ENCODE assay signal across 8 mouse cellular contexts in the genomic region with DNA sequence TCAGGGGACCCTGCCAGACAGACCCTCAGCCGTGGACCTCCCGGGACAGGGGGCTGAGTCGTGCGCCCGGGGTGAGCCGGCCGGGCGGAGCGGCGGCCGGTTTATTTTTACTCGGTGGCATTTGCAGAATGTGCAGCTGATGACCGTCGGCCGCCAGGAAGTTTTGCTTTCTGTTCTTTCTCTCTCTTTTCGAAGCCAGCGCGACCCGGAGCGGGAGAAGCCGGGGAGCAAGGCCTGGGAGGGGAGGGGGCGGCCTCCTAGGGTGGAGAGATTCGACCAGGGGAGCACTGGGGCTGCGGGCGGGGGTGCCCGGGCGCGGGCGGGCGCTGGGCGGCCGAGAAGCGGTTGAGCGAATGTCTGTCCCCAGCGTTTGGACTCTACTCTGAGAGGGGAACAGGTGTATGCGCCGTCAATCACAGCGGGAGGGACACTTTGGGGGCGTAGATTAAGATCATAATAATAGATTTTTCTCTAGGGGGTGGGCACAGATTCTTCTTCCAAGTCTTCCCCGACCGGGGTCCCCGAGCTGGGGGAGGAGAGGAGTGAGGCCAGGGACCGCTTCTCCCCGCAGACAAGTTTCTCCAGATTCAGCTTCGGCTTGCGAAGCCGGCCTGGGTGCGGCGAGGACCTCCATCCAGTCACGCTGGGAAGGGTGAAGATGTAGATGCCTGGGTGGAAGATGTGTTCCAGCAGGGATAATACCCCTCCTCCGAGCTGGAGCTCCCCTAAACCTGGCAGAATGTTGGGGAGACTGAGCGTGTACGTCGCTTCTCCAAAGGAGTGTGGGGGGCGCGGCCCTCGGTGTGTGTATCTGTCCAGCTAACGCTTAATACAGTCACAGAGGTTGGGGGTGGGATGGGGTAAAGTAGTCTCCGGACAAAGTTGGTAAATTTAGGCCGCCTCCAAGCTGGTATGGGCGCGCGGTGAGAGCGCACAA. TPM values are rescaled to one million over a fixed set of nuclear protein-coding genes. Genes with fewer than 3 reads are reported as not detected.
DNase-seq lines count a peak whose midpoint lies in the region; ATAC-seq and TF ChIP-seq lines count a peak whose summit lies in the region.

No protein-coding gene starts in this region.

- H3K4me2 ChIP-seq in midbrain, embryonic 15.5 days, result peak overlapping the region; percentile 99

- no peak for TF ChIP-seq POLR2A in bone marrow macrophage, adult 2 months (IDR thresholded peaks at IDR 0.05; ENCODE audit: borderline replicate concordance, low read depth, low read length)

- H3K9me3 ChIP-seq in E14TG2a.4 (ENCODE audit: low read length), result no peaks in the 10 kb centered on the region
- no peaks in the 10 kb centered on the region for H3K9me3 ChIP-seq in heart, embryonic 10.5 days
- H3K9me3 ChIP-seq in midbrain, embryonic 15.5 days, result no peaks in the 10 kb centered on the region

- no peak overlapping the region for H3K27ac ChIP-seq in bone marrow macrophage, adult 2 months (ENCODE audit: insufficient read depth, low read depth, low read length)
- peak overlapping the region; percentile 90 for H3K27ac ChIP-seq in heart, embryonic 10.5 days
- no peak overlapping the region for H3K27ac ChIP-seq in midbrain, embryonic 15.5 days

- TF ChIP-seq CTCF in E14TG2a.4 (conservative IDR thresholded peaks at IDR 0.05; ENCODE audit: low read length), result no peak
- TF ChIP-seq CTCF in bone marrow macrophage, adult 2 months (IDR thresholded peaks at IDR 0.05; ENCODE audit: low read depth, low read length), result no peak

- no peak for DNase-seq in heart, embryonic 10.5 days (ENCODE audit: low spot score)
- DNase-seq in kidney, postnatal 14 days, result peak; percentile 40
- no peak for DNase-seq in ovary, postnatal 36 days (ENCODE audit: low spot score)
- DNase-seq in layer of hippocampus, adult 9-11 months, result no peak
- DNase-seq in spleen, adult 18-20 months, result no peak

- no peak for ATAC-seq in midbrain, embryonic 15.5 days (replicated peaks)

- H3K36me3 ChIP-seq in E14TG2a.4 (ENCODE audit: insufficient read depth, low read length), result no peaks in the 10 kb centered on the region
- no peaks in the 10 kb centered on the region for H3K36me3 ChIP-seq in heart, embryonic 10.5 days
- H3K36me3 ChIP-seq in midbrain, embryonic 15.5 days (replicated peaks), result no peaks in the 10 kb centered on the region

- peaks cover 33% of the 10 kb centered on the region for H3K4me1 ChIP-seq in E14TG2a.4 (replicated peaks; ENCODE audit: low read depth, low read length)
- no peaks in the 10 kb centered on the region for H3K4me1 ChIP-seq in bone marrow macrophage, adult 2 months (ENCODE audit: control insufficient read depth, insufficient read depth, low read length)
- H3K4me1 ChIP-seq in heart, embryonic 10.5 days, result peaks cover 71% of the 10 kb centered on the region
- peaks cover 56% of the 10 kb centered on the region for H3K4me1 ChIP-seq in midbrain, embryonic 15.5 days

- 0 out of 2 replicates have a peak overlapping the region, but pooled peaks have one; percentile 18 for H3K9ac ChIP-seq in midbrain, embryonic 15.5 days

- H3K27me3 ChIP-seq in E14TG2a.4 (ENCODE audit: insufficient read depth, low read length), result peaks cover 82% of the 10 kb centered on the region
- peaks cover 68% of the 10 kb centered on the region for H3K27me3 ChIP-seq in heart, embryonic 10.5 days (ENCODE audit: insufficient read depth, poor library complexity, severe bottlenecking)
- peaks cover 74% of the 10 kb centered on the region for H3K27me3 ChIP-seq in midbrain, embryonic 15.5 days (replicated peaks)

- under 1% methylated on average over 59 of the region's 64 CpGs for WGBS in heart, embryonic 10.5 days
- WGBS in midbrain, embryonic 15.5 days, result under 1% methylated on average over 63 of the region's 64 CpGs

- peak overlapping the region; percentile 90 for H3K4me3 ChIP-seq in E14TG2a.4 (replicated peaks; ENCODE audit: low read length)
- peak overlapping the region; percentile 20 for H3K4me3 ChIP-seq in bone marrow macrophage, adult 2 months (ENCODE audit: insufficient read depth, low read length)
- H3K4me3 ChIP-seq in heart, embryonic 10.5 days, result peak overlapping the region; percentile 92
- H3K4me3 ChIP-seq in midbrain, embryonic 15.5 days, result peak overlapping the region; percentile 59

RNA-seq across cellular contexts. Expression of gene Casz1, which starts 1.9 kb away (rescaled TPM):
- 1.0 and 1.3 TPM in 2 replicates for polyA plus RNA-seq in bone marrow macrophage, adult 2 months (2012; ENCODE audit: insufficient read depth, insufficient read length, missing spikeins)
- polyA plus RNA-seq in heart, embryonic 10.5 days (2016; fragmentation: Nextera tagmentation; extraction: Ambion mirVana), result 15.9 and 26.3 TPM in 2 replicates
- 2.8 and 2.9 TPM in 2 replicates for polyA plus RNA-seq in midbrain, embryonic 15.5 days (2015; fragmentation: Nextera tagmentation; extraction: Ambion mirVana)

Comparison
In these comparisons a context has a peak if more than half of its experiments do, and no peak if none do; other contexts are left out.
1. H3K4me3 ChIP-seq: peak in every context shown above with its lines; median percentile 92 in heart, embryonic 10.5 days; 90 in E14TG2a.4; 59 in midbrain, embryonic 15.5 days; 20 in bone marrow macrophage, adult 2 months.